Mouse (Mus musculus): ENCODE results near the gene Lama1. TPM values are rescaled to one million over a fixed set of nuclear protein-coding genes. Genes with fewer than 3 reads are reported as not detected.

Lama1 gene
- polyA plus RNA-seq (2016; fragmentation: Nextera tagmentation; extraction: Ambion mirVana), result 14.5 and 16.4 TPM in 2 replicates

DNA sequence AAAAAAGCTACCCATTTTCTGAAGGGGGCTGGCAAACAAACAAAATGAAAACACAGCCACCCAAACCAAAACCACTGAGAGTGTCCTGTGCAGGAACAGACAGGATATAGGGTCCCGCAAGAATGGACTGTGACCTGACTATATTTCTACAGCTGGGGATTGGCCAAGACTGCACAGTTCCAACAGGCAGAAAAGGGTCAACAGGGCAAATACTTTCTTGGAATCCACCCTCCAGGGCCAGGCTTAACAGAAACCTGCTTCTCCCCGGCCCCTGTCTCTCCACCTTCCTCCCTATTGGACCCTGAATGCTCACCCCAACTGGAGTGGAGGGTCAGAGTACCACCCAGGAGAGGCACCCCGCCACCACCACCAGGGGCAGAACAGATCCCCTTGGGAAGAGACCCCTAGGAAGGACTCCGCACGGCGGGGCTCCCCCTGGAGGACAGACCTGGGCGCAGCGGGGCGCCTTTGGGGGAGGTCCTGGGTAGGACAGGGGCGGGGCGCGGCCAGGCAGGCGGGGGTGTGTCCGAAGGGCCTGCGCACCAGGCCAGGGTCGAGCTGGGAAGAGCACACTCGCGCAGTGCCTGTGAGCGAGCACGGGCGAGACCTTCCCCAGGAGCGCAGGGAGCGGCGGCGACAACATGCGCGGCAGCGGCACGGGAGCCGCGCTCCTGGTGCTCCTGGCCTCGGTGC lies at the start of gene Lama1:
Lama1 (plus strand) TSS at position 566 of the 693 bp plus-strand sequence.
- Histone ChIP-seq H3K9ac (peak within 1 kb of the TSS; percentile 80), H3K27me3 (0 out of 2 replicates have a peak, but pooled peaks cover 2% of the 10 kb centered on the region), H3K4me2 (peak within 1 kb of the TSS; percentile 88), H3K27ac (peak within 1 kb of the TSS; percentile 80), H3K4me1 (peaks cover 43% of the 10 kb centered on the region), H3K4me3 (replicated peaks) (peak within 1 kb of the TSS; percentile 77), H3K9me3 (no peaks in the 10 kb centered on the region), H3K36me3 (replicated peaks) (no peaks in the 10 kb centered on the region)
- ATAC-seq (ENCODE audit: low FRiP score), result peak; percentile 88
- 2% methylated on average over 29 of the region's 32 CpGs for WGBS

DNA sequence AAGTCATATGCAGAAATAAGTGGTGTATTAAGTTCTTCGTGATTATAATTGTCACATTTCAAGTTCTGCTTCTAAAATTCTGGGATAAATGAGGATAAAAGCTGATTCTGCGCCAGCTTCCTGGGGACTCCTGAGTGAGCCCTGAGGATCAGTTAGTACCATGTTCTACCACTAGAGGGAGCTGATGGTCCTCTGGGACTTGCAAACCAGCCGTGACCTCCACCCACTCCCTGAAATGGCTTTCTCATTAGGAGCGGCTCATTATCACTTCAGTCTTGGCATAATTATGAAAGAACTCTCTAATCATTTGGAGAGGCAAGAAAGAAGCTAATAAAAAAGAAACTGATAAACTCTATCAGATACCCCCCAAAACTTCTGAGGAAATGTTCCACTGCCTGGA lies 45.6 kb upstream of the Lama1 start:
- H3K36me3 ChIP-seq (replicated peaks), result no peaks in the 10 kb centered on the region
- no peaks in the 10 kb centered on the region for H3K27me3 ChIP-seq
- peak; percentile 51; the same call in 1 of the 2 replicates for ATAC-seq (ENCODE audit: low FRiP score)
- peaks cover 6% of the 10 kb centered on the region; the same call in 1 of the 2 replicates for H3K4me1 ChIP-seq
- no peak overlapping the region for H3K9ac ChIP-seq
- H3K4me3 ChIP-seq (replicated peaks), result no peak overlapping the region
- H3K4me2 ChIP-seq, result no peak overlapping the region
- H3K9me3 ChIP-seq, result no peaks in the 10 kb centered on the region
- 19% methylated on average over 4 of the region's 4 CpGs for WGBS
- H3K27ac ChIP-seq, result no peak overlapping the region

- Histone ChIP-seq H3K36me3 (replicated peaks) (no peaks in the 10 kb centered on the region), H3K27ac (no peak overlapping the region), H3K4me3 (replicated peaks) (no peak overlapping the region), H3K9me3 (no peaks in the 10 kb centered on the region), H3K4me2 (no peak overlapping the region), H3K9ac (no peak overlapping the region), H3K27me3 (peaks cover 4% of the 10 kb centered on the region; the same call in 1 of the 2 replicates), H3K4me1 (no peaks in the 10 kb centered on the region)
- 80% methylated on average over 3 of the region's 3 CpGs for WGBS
- ATAC-seq (ENCODE audit: low FRiP score), result no peak
Measured at GRCm38 (mm10) chr17:67664299-67664698, 32.8 kb upstream of the Lama1 start.

DNA sequence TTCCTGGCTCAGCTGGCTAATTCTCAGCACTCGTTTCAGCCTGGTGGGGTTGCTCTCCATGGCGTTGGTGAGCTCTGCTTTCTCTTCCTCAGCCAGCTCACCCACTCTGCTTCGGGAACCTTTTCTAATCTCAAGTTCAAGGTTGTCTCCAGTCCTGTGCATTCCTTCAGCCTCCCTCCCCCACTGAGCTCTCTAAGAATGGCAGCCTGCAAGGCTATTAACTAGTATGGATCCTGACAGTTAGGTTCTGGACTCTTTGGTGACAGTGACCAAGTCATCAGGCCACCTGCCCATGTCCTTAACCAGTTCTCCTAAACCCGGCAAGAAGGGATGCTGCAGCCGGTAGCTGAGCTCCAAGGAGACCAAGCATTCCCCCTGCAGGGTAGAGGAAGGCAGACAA lies 30.1 kb upstream of the Lama1 start:
- Histone ChIP-seq H3K27me3 (peaks cover 4% of the 10 kb centered on the region; the same call in 1 of the 2 replicates), H3K4me1 (no peaks in the 10 kb centered on the region), H3K9me3 (no peaks in the 10 kb centered on the region), H3K36me3 (replicated peaks) (no peaks in the 10 kb centered on the region), H3K4me3 (replicated peaks) (no peak overlapping the region), H3K9ac (no peak overlapping the region), H3K4me2 (no peak overlapping the region), H3K27ac (no peak overlapping the region)
- WGBS, result 79% methylated on average over 5 of the region's 5 CpGs
- no peak for ATAC-seq (ENCODE audit: low FRiP score)

GRCm38 (mm10) chr17:67667981-67668380 lies 29.1 kb upstream of the Lama1 start:
- no peaks in the 10 kb centered on the region for H3K9me3 ChIP-seq
- H3K27ac ChIP-seq, result no peak overlapping the region
- no peak overlapping the region for H3K4me2 ChIP-seq
- H3K27me3 ChIP-seq, result peaks cover 4% of the 10 kb centered on the region; the same call in 1 of the 2 replicates
- H3K36me3 ChIP-seq (replicated peaks), result no peaks in the 10 kb centered on the region
- no peaks in the 10 kb centered on the region for H3K4me1 ChIP-seq
- no peak overlapping the region for H3K4me3 ChIP-seq (replicated peaks)
- no peak for ATAC-seq (ENCODE audit: low FRiP score)
- WGBS, result 14% methylated on average over 3 of the region's 3 CpGs
- no peak overlapping the region for H3K9ac ChIP-seq

DNA sequence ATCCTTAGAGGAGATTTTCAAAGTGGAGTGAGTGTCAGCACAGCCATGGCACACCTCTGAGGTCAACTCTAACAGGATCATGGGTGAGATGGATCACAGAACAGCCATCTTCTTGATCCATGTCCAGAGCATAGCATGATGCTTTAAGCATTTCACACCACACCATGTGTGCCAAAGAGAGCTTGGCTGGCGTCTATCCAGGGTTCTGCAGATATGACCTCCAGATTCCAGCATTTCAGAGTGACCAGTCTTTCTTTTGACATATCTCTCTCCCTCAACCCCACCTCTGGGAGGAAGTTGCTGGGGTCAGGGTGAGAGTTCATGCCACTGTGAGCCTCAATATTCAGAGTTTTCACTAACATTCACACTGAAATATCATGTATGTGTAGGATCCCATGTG lies 18.5 kb upstream of the Lama1 start:
- Histone ChIP-seq H3K4me2 (no peak overlapping the region), H3K4me1 (no peaks in the 10 kb centered on the region), H3K9ac (no peak overlapping the region), H3K4me3 (replicated peaks) (no peak overlapping the region), H3K27ac (no peak overlapping the region), H3K27me3 (no peaks in the 10 kb centered on the region), H3K36me3 (replicated peaks) (no peaks in the 10 kb centered on the region), H3K9me3 (no peaks in the 10 kb centered on the region)
- WGBS, result 89% methylated on average over 1 of the region's 1 CpGs
- no peak for ATAC-seq (ENCODE audit: low FRiP score)

DNA sequence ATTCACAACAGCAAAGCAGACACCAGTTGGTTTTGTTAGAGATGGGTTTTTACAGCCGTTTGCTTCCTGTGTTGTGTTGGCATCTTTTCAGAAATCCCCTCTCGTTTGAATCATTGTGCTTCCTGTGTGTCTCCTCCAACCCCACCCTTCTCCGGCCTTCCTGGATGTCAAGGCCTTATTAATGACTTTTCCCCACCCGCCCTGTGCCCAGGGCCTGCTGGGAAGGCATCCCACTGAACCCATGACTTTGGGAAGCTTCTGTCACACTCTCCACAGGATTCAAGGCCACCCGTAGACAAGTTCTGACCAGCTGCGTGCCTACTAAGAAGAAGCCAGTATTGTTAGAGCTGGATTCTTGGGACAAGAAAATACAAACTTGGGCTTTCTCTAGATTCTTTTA lies 16.0 kb upstream of the Lama1 start:
- H3K27me3 ChIP-seq, result no peaks in the 10 kb centered on the region
- H3K4me1 ChIP-seq, result 0 out of 2 replicates have a peak, but pooled peaks cover 4% of the 10 kb centered on the region
- H3K4me2 ChIP-seq, result no peak overlapping the region
- 82% methylated on average over 6 of the region's 6 CpGs for WGBS
- no peaks in the 10 kb centered on the region for H3K9me3 ChIP-seq
- H3K36me3 ChIP-seq (replicated peaks), result no peaks in the 10 kb centered on the region
- H3K27ac ChIP-seq, result no peak overlapping the region
- H3K9ac ChIP-seq, result no peak overlapping the region
- H3K4me3 ChIP-seq (replicated peaks), result no peak overlapping the region
- ATAC-seq (ENCODE audit: low FRiP score), result no peak

DNA sequence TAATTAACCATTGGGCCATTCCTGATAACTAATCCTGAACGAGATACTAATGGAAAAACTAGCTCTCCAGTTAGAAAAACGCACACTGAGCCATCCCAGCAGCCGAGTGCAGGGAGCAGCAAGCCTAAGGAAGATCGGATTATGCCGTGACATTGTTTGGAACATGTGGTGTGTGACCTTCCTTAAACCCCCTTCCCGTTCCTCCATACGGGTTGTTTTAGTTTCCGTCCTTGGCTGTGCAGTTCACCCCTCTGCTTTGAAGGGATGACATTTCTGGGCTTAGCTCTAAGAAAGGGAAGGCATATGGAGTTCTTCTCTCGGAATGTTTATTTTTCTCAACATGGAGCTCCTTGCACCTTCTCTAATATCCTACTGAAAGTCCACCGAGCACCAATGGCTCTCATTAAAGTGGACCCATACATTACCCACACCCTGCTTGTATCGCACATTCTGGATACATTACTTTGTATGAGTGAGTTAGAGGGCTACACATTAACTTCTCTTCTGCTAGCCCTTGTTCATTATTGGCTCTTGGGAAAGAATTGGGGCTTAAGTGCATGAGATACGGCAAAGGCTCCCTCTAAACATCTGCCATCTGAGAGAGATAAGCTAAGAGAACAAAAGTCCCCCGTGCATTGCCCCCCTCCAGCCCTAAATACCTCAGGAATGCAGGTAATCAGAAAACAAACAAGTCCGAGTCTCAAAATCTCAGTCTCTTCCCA lies 11.9 kb upstream of the Lama1 start:
- ATAC-seq (ENCODE audit: low FRiP score), result no peak
- Histone ChIP-seq H3K9ac (no peak overlapping the region), H3K36me3 (replicated peaks) (no peaks in the 10 kb centered on the region), H3K4me3 (replicated peaks) (no peak overlapping the region), H3K27me3 (no peaks in the 10 kb centered on the region), H3K4me1 (0 out of 2 replicates have a peak, but pooled peaks cover 6% of the 10 kb centered on the region), H3K9me3 (no peaks in the 10 kb centered on the region), H3K4me2 (no peak overlapping the region), H3K27ac (no peak overlapping the region)
- 59% methylated on average over 14 of the region's 14 CpGs for WGBS

- no peak overlapping the region for H3K4me2 ChIP-seq
- no peaks in the 10 kb centered on the region for H3K27me3 ChIP-seq
- no peak overlapping the region for H3K27ac ChIP-seq
- H3K4me3 ChIP-seq (replicated peaks), result no peak overlapping the region
- no peak overlapping the region for H3K9ac ChIP-seq
- ATAC-seq (ENCODE audit: low FRiP score), result no peak
- H3K4me1 ChIP-seq, result 0 out of 2 replicates have a peak, but pooled peaks cover 6% of the 10 kb centered on the region
- 65% methylated on average over 6 of the region's 6 CpGs for WGBS
- H3K36me3 ChIP-seq (replicated peaks), result no peaks in the 10 kb centered on the region
- H3K9me3 ChIP-seq, result no peaks in the 10 kb centered on the region
Measured at GRCm38 (mm10) chr17:67687505-67687904, 9.6 kb upstream of the Lama1 start.

DNA sequence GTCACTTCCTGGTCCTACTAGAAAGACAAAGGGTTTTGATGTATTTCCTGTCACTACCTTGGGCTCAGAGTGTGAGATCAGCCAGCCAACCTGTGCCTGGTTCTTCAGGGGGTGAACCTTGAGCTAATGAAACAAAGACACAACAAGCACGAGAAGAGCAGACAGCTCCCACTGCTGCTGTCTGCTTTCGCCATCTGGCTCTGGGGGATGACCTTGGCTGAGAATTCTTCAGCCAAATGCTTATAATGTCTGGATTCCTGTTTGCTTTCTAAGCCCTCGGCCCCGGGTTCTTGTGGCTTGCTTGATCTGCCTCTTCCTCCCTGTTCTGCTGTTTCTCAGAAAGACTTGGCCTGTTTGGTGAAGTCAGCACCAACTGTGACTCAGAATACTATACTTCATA lies 6.4 kb upstream of the Lama1 start:
- Histone ChIP-seq H3K9me3 (no peaks in the 10 kb centered on the region), H3K9ac (no peak overlapping the region), H3K4me1 (peaks cover 2% of the 10 kb centered on the region; the same call in 1 of the 2 replicates), H3K27me3 (0 out of 2 replicates have a peak, but pooled peaks cover 2% of the 10 kb centered on the region), H3K4me3 (replicated peaks) (no peak overlapping the region), H3K36me3 (replicated peaks) (no peaks in the 10 kb centered on the region), H3K4me2 (no peak overlapping the region), H3K27ac (no peak overlapping the region)
- 91% methylated on average over 4 of the region's 4 CpGs for WGBS
- no peak for ATAC-seq (ENCODE audit: low FRiP score)

GRCm38 (mm10) chr17:67692651-67693050 lies 4.4 kb upstream of the Lama1 start:
- Histone ChIP-seq H3K4me2 (no peak overlapping the region), H3K4me3 (replicated peaks) (no peak overlapping the region), H3K27ac (no peak overlapping the region), H3K36me3 (replicated peaks) (no peaks in the 10 kb centered on the region), H3K9ac (no peak overlapping the region), H3K4me1 (peaks cover 3% of the 10 kb centered on the region), H3K9me3 (no peaks in the 10 kb centered on the region), H3K27me3 (0 out of 2 replicates have a peak, but pooled peaks cover 2% of the 10 kb centered on the region)
- WGBS, result 67% methylated on average over 2 of the region's 2 CpGs
- no peak for ATAC-seq (ENCODE audit: low FRiP score)

DNA sequence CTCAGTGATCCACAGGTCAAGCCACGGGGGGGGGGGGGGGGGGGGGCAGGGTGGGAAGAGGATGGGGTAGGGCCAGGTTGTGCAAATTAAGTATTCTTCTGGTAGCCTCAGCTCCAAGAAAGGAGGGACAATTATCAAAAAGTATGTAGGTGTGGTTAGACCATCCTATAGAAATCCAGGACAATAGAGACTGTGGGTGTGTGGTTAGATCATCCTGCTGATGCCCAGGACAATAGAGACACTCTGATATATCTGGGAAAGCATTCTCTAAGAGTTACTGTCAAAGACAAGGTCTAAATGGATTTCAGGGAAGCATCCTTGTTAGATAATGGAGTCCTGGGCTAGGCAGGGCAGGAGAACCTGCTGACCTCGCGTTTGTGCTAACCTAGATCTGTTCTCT lies 3.2 kb upstream of the Lama1 start:
- Histone ChIP-seq H3K4me3 (replicated peaks) (no peak overlapping the region), H3K36me3 (replicated peaks) (no peaks in the 10 kb centered on the region), H3K27me3 (0 out of 2 replicates have a peak, but pooled peaks cover 2% of the 10 kb centered on the region), H3K4me1 (peaks cover 14% of the 10 kb centered on the region), H3K9me3 (no peaks in the 10 kb centered on the region), H3K27ac (no peak overlapping the region), H3K9ac (no peak overlapping the region), H3K4me2 (no peak overlapping the region)
- WGBS, result 47% methylated on average over 2 of the region's 3 CpGs
- no peak for ATAC-seq (ENCODE audit: low FRiP score)

All from forebrain, embryonic 12.5 days (tissue).